Mouse (Mus musculus): ENCODE data around the gene Olfr229. TPM values are rescaled to one million over a fixed set of nuclear protein-coding genes. Genes with fewer than 3 reads are reported as not detected.
"Not testable (repeated sequence)": the region's sequence is repeated elsewhere in the genome, so short reads cannot be mapped to it uniquely, and the experiment has no call there.

Gene Olfr229
- not detected for total RNA-seq (2021)
- long read RNA-seq, experiment 1, result 0 reads
- long read RNA-seq, experiment 2, result 0 reads

DNA sequence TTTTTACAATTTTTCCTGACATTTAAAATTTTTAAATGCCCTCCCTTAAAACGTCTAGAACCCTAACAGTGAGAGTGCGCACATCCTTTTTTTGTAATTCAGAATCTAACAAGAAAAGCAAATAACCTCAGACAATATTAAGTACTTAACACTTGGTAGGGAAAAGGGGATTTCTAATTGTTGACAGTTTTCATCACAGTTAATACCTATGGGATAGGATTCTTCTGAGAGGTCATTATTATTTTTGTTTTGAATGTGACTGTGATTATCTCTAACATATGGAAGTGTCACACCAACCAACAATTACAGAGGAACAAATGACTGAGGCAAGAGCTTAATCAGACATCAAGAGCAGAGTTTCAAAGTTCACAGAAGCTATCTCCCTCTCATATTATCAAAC lies at the start of gene Olfr229:
Gene Olfr229, plus strand, starts transcription at position 301 of the 400 bp plus-strand sequence.
- no peak for DNase-seq (ENCODE audit: low spot score in 2 of 2)

DNA sequence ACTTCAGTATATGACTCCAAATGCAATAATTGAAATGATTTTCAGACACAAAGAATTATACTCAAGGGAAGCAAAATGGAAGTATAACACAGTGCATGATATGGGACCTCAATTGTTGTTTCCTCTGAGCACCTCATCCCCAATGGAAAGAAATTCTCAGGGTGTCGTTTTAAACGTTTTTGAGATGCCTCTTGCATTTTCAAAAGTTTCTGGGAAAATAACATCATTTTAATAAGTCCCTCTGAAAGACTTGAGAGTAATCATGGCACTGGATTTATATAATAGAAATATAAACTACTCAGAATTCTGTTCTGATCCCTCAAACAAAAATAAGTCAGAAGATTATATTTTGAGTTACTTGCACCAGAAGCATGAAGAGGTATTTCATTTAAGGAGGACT lies 41.0 kb upstream of the Olfr229 start, which contains the start of gene Olfr972:
Gene Olfr972, plus strand, starts transcription at position 301 of the 400 bp plus-strand sequence.
- no peak for DNase-seq (ENCODE audit: low spot score in 2 of 2)

DNA sequence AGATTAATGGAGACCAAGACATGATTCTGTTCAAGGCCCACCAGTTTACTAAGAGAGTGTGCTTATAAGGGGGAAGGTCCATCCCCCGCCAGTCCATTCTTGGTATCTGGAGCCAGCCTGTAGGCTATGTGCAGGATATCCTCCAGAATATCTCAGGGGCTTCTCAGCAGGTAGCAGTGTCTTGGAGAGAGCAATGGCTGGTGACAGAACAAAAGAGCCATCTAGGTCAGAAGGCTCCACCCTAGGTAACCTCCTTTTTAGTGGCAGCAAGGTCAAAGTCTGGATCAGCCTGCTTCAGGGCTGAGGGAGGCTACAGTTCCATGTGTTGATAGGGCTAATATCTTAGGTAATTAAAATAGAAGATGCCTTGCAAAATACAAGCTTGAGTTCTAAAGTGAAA lies 35.1 kb upstream of the Olfr229 start:
- DNase-seq (ENCODE audit: low spot score in 2 of 2), result not testable (repeated sequence)

DNA sequence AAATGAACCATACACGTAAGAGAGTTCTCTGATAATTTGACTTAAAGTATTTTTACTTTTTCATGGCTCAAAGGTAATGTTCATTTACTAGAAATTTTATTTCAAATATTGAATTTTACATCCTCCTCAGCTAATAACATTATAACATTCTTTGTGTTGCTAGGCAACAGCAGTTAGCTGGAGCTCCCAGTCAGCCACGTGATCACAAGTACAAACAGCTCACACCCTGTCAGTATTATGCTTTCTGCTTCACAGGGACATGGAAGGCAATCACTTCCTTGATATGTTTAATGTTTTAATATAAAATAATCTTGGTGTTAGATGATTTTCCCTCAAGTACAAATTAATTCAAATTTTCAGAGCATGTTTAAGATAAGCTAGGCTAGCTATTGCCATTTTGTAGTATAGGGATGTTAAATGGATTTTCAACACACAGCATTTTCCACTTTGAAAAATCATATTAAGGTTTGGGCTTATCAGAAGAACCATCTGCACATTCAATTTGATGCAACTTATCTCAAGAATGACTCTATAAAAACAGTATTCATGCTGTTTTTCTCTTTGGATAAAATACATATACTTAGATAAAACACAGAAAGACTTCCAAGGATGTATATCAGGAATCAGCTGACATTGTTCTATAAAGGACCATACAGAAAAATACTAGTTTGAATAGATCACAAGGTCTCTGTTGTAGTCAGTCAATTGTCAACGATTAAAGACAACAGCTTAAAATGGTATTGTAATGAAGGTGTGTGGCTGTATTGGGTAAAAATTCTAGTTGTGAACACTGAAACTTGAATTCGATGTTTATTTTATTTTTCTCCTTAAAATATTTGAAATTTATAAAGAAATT lies 29.4 kb upstream of the Olfr229 start:
- not testable (repeated sequence) for DNase-seq (ENCODE audit: low spot score in 2 of 2)

DNA sequence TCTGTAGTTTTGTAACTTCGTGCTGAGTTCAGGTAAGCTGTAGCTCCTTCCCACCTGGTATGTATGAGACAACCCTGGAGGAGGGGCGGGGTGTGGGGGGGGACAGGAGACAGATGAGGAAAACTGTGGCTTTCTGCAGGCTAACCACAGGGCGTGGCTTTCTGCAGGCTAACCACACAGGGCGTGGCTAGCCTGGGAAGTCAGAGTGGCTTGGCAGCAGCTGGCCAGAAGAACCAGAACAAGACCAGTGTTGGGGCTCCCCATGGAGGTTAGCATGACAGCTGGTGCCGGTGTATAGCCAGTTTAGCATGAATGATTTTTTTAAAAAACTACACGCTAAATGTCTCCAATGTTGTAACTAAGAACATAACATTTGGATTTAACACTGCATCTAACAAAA lies 2.0 kb upstream of the Olfr229 start:
- no peak for DNase-seq (ENCODE audit: low spot score in 2 of 2)

DNA sequence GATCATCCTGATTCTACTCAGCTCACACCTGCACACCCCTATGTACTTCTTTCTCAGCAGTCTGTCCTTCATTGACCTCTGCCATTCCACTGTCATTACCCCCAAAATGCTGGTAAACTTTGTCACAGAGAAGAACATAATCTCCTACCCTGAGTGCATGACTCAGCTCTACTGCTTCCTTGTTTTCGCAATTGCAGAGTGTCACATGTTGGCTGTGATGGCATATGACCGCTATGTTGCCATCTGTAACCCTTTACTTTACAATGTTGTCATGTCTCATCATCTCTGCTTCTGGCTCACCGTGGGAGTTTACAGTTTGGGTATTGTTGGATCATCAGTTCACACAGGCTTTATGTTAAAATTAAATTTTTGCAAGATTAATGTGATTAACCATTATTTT lies 2.8 kb downstream of the Olfr229 start:
- DNase-seq (ENCODE audit: low spot score in 2 of 2), result no peak

DNA sequence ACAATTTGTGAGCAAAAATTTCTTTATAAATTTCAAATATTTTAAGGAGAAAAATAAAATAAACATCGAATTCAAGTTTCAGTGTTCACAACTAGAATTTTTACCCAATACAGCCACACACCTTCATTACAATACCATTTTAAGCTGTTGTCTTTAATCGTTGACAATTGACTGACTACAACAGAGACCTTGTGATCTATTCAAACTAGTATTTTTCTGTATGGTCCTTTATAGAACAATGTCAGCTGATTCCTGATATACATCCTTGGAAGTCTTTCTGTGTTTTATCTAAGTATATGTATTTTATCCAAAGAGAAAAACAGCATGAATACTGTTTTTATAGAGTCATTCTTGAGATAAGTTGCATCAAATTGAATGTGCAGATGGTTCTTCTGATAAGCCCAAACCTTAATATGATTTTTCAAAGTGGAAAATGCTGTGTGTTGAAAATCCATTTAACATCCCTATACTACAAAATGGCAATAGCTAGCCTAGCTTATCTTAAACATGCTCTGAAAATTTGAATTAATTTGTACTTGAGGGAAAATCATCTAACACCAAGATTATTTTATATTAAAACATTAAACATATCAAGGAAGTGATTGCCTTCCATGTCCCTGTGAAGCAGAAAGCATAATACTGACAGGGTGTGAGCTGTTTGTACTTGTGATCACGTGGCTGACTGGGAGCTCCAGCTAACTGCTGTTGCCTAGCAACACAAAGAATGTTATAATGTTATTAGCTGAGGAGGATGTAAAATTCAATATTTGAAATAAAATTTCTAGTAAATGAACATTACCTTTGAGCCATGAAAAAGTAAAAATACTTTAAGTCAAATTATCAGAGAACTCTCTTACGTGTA lies 21.1 kb downstream of the Olfr229 start:
- not testable (repeated sequence) for DNase-seq (ENCODE audit: low spot score in 2 of 2)

DNA sequence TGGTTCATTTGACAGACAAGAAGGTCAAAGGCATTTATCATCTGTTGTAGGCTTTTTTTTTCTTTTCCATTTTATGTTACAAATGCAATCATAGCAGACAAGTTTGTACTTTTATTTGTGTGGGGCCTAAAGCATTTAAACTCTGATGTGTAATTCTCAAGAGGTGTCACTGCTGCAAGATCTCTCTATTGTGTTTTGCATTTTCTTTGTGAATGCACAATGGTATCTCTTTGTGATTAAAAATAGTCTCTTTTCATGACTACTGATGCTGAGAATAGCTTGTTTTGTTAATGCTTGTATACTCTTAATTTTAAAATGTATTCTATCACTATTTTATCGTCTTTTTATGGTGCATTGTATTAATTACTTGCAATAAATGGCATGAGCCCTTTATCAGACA lies 21.7 kb downstream of the Olfr229 start:
- DNase-seq (ENCODE audit: low spot score in 2 of 2), result not testable (repeated sequence)

DNA sequence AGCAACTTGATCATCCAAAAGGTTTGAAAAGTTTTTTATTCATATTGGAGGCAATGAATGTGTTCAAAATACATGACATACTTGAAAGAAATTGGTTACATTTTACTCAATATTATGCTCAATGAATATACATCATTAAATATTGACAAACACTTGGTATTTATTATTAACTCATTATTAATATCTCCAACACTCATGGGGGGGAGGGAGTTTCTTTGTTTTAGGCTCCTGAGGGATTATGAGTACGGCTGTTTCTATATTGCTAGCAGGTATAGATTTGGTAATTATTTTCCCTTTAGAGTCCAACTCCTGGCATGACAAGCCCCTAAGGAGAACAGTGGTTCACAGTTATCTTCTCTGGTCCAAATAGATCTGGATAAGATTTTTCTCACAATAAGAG lies 30.1 kb downstream of the Olfr229 start, which contains the start of gene Olfr974:
Gene Olfr974, plus strand, starts transcription at position 301 of the 400 bp plus-strand sequence.
- DNase-seq (ENCODE audit: low spot score in 2 of 2), result no peak

DNA sequence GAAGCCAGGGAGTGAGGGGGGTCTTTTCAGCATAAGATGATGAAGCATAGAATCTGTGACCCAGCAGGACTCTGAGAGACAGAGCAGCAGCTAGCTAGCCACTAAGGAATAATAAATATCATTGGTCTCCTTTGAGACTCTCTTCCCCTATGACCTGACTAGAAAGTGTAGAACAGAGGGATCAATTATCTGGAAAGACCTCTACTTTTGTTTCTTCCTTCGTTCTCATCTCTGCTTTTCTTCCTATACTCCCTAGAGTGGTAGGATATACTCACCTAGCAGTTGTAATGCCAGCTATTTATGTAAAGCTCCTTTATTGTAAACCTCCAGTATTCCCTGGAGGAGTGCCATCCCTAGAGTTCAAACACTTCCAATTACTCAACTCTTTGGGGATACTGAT lies 44.8 kb downstream of the Olfr229 start, which contains the start of gene Olfr975:
Gene Olfr975, minus strand, starts transcription at position 101 of the 400 bp plus-strand sequence.
- no peak for DNase-seq (ENCODE audit: low spot score in 2 of 2)

DNA sequence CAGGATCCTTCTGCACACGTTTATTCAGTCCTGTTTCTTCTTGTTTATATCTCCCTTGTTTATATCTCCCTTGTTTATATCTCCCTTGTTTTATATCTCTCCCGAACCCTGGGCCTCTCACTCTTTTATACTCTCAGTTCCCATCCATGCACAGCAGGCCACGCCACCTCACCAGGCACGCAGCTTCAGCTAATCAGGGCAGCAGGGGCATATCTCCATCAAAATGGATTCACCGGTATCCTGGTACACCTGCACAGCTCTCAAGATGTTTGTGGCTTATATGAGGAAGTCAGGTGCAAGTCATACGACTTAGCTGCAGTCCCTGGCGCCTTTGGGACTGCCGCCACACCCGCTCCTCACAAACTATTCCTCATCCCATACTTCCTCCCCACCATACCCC lies 53.9 kb downstream of the Olfr229 start, which contains the start of gene Olfr976:
Gene Olfr976, minus strand, starts transcription at position 101 of the 400 bp plus-strand sequence.
- DNase-seq (ENCODE audit: low spot score in 2 of 2), result not testable (repeated sequence)

Other genes with a start within 250 kb of the Olfr229 start
- not detected for gene Olfr963, start 240.1 kb upstream of the Olfr229 start, total RNA-seq (2021)
- gene Olfr149, start 200.2 kb upstream of the Olfr229 start, total RNA-seq (2021), result not detected
- not detected for gene Olfr965, start 196.0 kb upstream of the Olfr229 start, total RNA-seq (2021)
- gene Olfr150, start 176.4 kb upstream of the Olfr229 start, total RNA-seq (2021), result not detected
- not detected for gene Olfr967, start 161.1 kb upstream of the Olfr229 start, total RNA-seq (2021)
- gene Olfr968, start 124.1 kb upstream of the Olfr229 start, total RNA-seq (2021), result not detected
- gene Olfr969, start 116.4 kb upstream of the Olfr229 start, total RNA-seq (2021), result not detected
- gene Olfr970, start 98.5 kb upstream of the Olfr229 start, total RNA-seq (2021), result not detected
- gene Olfr971, start 70.5 kb upstream of the Olfr229 start, total RNA-seq (2021), result not detected
- not detected for gene Olfr972, start 40.9 kb upstream of the Olfr229 start, total RNA-seq (2021)
- not detected for gene Olfr974, start 30.2 kb downstream of the Olfr229 start, total RNA-seq (2021)
- not detected for gene Olfr975, start 44.7 kb downstream of the Olfr229 start, total RNA-seq (2021)
- gene Olfr976, start 53.8 kb downstream of the Olfr229 start, total RNA-seq (2021), result not detected
- gene Olfr978, start 84.8 kb downstream of the Olfr229 start, total RNA-seq (2021), result not detected
- not detected for gene Olfr979, start 96.1 kb downstream of the Olfr229 start, total RNA-seq (2021)
- not detected for gene Olfr980, start 102.2 kb downstream of the Olfr229 start, total RNA-seq (2021)
- not detected for gene Olfr981, start 114.1 kb downstream of the Olfr229 start, total RNA-seq (2021)
- not detected for gene Olfr982, start 166.5 kb downstream of the Olfr229 start, total RNA-seq (2021)
- not detected for gene Olfr983, start 186.3 kb downstream of the Olfr229 start, total RNA-seq (2021)
- not detected for gene Olfr984, start 206.9 kb downstream of the Olfr229 start, total RNA-seq (2021)
- not detected for gene Olfr985, start 222.8 kb downstream of the Olfr229 start, total RNA-seq (2021)
- not detected for gene Tmem225, start 240.8 kb downstream of the Olfr229 start, total RNA-seq (2021)